Mouse (Mus musculus): ENCODE data around the gene Osbpl7. TPM values are rescaled to one million over a fixed set of nuclear protein-coding genes. Genes with fewer than 3 reads are reported as not detected.

Gene Osbpl7
- total RNA-seq (2015) (8.5 and 9.7 TPM in 2 replicates), total RNA-seq (2017) (8.3 and 10.5 TPM in 2 replicates)

GRCm38 (mm10) chr11:97050216-97050943, at the start of gene Osbpl7:
Osbpl7 (plus strand) TSS chr11:97050628.
- peak; percentile 86 for ATAC-seq (replicated peaks; ENCODE audit: poor library complexity)

GRCm38 (mm10) chr11:97003170-97003569, 47.3 kb upstream of the Osbpl7 start:
- ATAC-seq (replicated peaks; ENCODE audit: poor library complexity): 0 out of 2 replicates have a peak, but pooled peaks have one; percentile 21

- ATAC-seq (replicated peaks; ENCODE audit: poor library complexity): no peak
Observed at GRCm38 (mm10) chr11:97007093-97007794, 43.2 kb upstream of the Osbpl7 start.

- no peak for ATAC-seq (replicated peaks; ENCODE audit: poor library complexity)
Observed at GRCm38 (mm10) chr11:97009198-97009790, 41.1 kb upstream of the Osbpl7 start.

GRCm38 (mm10) chr11:97013121-97013670, 37.2 kb upstream of the Osbpl7 start, which contains the start of gene Sp6:
Sp6 (plus strand) TSS chr11:97013394.
- ATAC-seq (replicated peaks; ENCODE audit: poor library complexity): no peak

GRCm38 (mm10) chr11:97017696-97018582, 32.5 kb upstream of the Osbpl7 start:
- ATAC-seq (replicated peaks; ENCODE audit: poor library complexity): no peak

GRCm38 (mm10) chr11:97018583-97019344, 31.7 kb upstream of the Osbpl7 start:
- ATAC-seq (replicated peaks; ENCODE audit: poor library complexity): no peak

GRCm38 (mm10) chr11:97019345-97019708, 31.1 kb upstream of the Osbpl7 start:
- no peak for ATAC-seq (replicated peaks; ENCODE audit: poor library complexity)

- ATAC-seq (replicated peaks; ENCODE audit: poor library complexity): no peak
Observed at GRCm38 (mm10) chr11:97021121-97021765, 29.2 kb upstream of the Osbpl7 start.

- ATAC-seq (replicated peaks; ENCODE audit: poor library complexity): peak; percentile 71
Observed at GRCm38 (mm10) chr11:97021873-97022484, 28.4 kb upstream of the Osbpl7 start.

- no peak for ATAC-seq (replicated peaks; ENCODE audit: poor library complexity)
Observed at GRCm38 (mm10) chr11:97024977-97025376, 25.5 kb upstream of the Osbpl7 start.

GRCm38 (mm10) chr11:97025721-97026344, 24.6 kb upstream of the Osbpl7 start:
- peak; percentile 79 for ATAC-seq (replicated peaks; ENCODE audit: poor library complexity)

- ATAC-seq (replicated peaks; ENCODE audit: poor library complexity): peak; percentile 92
Observed at GRCm38 (mm10) chr11:97029686-97030417, 20.6 kb upstream of the Osbpl7 start, which contains the start of gene Scrn2. Scrn2 (plus strand) TSS chr11:97029938.

- no peak for ATAC-seq (replicated peaks; ENCODE audit: poor library complexity)
Observed at GRCm38 (mm10) chr11:97030426-97030825, 20.0 kb upstream of the Osbpl7 start.

- ATAC-seq (replicated peaks; ENCODE audit: poor library complexity): no peak
Observed at GRCm38 (mm10) chr11:97031977-97032376, 18.5 kb upstream of the Osbpl7 start.

GRCm38 (mm10) chr11:97032499-97032898, 17.9 kb upstream of the Osbpl7 start:
- no peak for ATAC-seq (replicated peaks; ENCODE audit: poor library complexity)

GRCm38 (mm10) chr11:97033781-97034180, 16.6 kb upstream of the Osbpl7 start:
- no peak for ATAC-seq (replicated peaks; ENCODE audit: poor library complexity)

- ATAC-seq (replicated peaks; ENCODE audit: poor library complexity): no peak
Observed at GRCm38 (mm10) chr11:97036141-97036540, 14.3 kb upstream of the Osbpl7 start.

All from megakaryocyte progenitor cell, adult 5-6 weeks (primary cell).